7 mouse cellular contexts compared by ENCODE assay signal in the genomic region with DNA sequence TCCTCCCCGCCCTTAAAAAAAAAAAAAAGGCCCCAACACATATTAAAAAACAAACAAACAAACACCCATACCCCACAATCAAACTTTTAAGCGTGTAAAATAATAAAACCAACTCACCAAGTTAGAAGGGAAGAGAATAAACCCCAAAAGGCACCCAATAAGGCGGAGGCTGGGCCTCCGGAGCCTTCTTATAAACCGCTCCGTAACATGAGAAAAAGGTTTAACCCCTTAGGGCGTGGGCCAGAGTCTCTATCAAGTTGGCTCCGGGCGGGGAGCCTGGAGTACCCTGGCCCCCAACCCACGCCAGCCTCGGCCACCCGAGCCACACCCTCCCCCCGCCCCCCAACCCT. TPM values are rescaled to one million over a fixed set of nuclear protein-coding genes. Genes with fewer than 3 reads are reported as not detected.
DNase-seq lines count a peak whose midpoint lies in the region; ATAC-seq lines count a peak whose summit lies in the region.

No protein-coding gene starts in this region.

- peak; percentile 40 for ATAC-seq in neural tube, embryonic 11.5 days (ENCODE audit: insufficient read depth, low FRiP score, low TSS enrichment)
- ATAC-seq in erythroblast, adult 5-6 weeks (replicated peaks; ENCODE audit: low FRiP score, poor library complexity, severe bottlenecking), result peak; percentile 42
- peak; percentile 55 for ATAC-seq in limb, embryonic 12.5 days (ENCODE audit: insufficient number of reproducible peaks, insufficient read depth, low FRiP score, low TSS enrichment, low read depth)
- ATAC-seq in stomach, embryonic 15.5 days (ENCODE audit: insufficient read depth, low FRiP score, low read depth), result no peak

- no peaks in the 10 kb centered on the region for H3K27me3 ChIP-seq in neural tube, embryonic 11.5 days (ENCODE audit: control insufficient read depth, insufficient read depth, low read length)
- H3K27me3 ChIP-seq in limb, embryonic 12.5 days, result peaks cover 34% of the 10 kb centered on the region
- H3K27me3 ChIP-seq in stomach, embryonic 15.5 days (replicated peaks), result no peaks in the 10 kb centered on the region

- no peaks in the 10 kb centered on the region for H3K36me3 ChIP-seq in neural tube, embryonic 11.5 days (ENCODE audit: control insufficient read depth, insufficient read depth, low read length)
- no peaks in the 10 kb centered on the region for H3K36me3 ChIP-seq in limb, embryonic 12.5 days
- H3K36me3 ChIP-seq in stomach, embryonic 15.5 days, result no peaks in the 10 kb centered on the region

- peak overlapping the region; percentile 94 for H3K9ac ChIP-seq in neural tube, embryonic 11.5 days (ENCODE audit: low read length)
- H3K9ac ChIP-seq in limb, embryonic 12.5 days (replicated peaks), result peak overlapping the region; percentile 88
- H3K9ac ChIP-seq in stomach, embryonic 15.5 days, result peak overlapping the region; percentile 76; the same call in 1 of the 2 replicates

- DNase-seq in neural tube, embryonic 11.5 days (ENCODE audit: low spot score), result no peak
- no peak for DNase-seq in neural tube, embryonic 10.5 days (ENCODE audit: extremely low spot score, low spot score)
- no peak for DNase-seq in layer of hippocampus, adult 18-20 months (ENCODE audit: low spot score in 2 of 2)
- DNase-seq in urinary bladder, postnatal 4 days (ENCODE audit: low spot score in 2 of 2), result no peak

- peak overlapping the region; percentile 77 for H3K4me3 ChIP-seq in neural tube, embryonic 11.5 days (ENCODE audit: low read depth, low read length)
- peak overlapping the region; percentile 71 for H3K4me3 ChIP-seq in limb, embryonic 12.5 days (replicated peaks)
- peak overlapping the region; percentile 74 for H3K4me3 ChIP-seq in stomach, embryonic 15.5 days (replicated peaks)

- H3K4me1 ChIP-seq in neural tube, embryonic 11.5 days (ENCODE audit: control insufficient read depth, insufficient read depth, low read length), result peaks cover 12% of the 10 kb centered on the region; the same call in 1 of the 2 replicates
- peaks cover 9% of the 10 kb centered on the region for H3K4me1 ChIP-seq in limb, embryonic 12.5 days (replicated peaks)
- H3K4me1 ChIP-seq in stomach, embryonic 15.5 days, result peaks cover 3% of the 10 kb centered on the region; the same call in 1 of the 2 replicates

- H3K4me2 ChIP-seq in neural tube, embryonic 11.5 days (ENCODE audit: low read depth), result peak overlapping the region; percentile 84
- peak overlapping the region; percentile 95 for H3K4me2 ChIP-seq in limb, embryonic 12.5 days
- peak overlapping the region; percentile 93 for H3K4me2 ChIP-seq in stomach, embryonic 15.5 days

- peak overlapping the region; percentile 92 for H3K27ac ChIP-seq in neural tube, embryonic 11.5 days (ENCODE audit: low read depth, low read length)
- peak overlapping the region; percentile 74 for H3K27ac ChIP-seq in limb, embryonic 12.5 days
- peak overlapping the region; percentile 92 for H3K27ac ChIP-seq in stomach, embryonic 15.5 days

- 0% methylated on average over 10 of the region's 13 CpGs for WGBS in neural tube, embryonic 11.5 days
- 0% methylated on average over 13 of the region's 13 CpGs for WGBS in limb, embryonic 12.5 days
- whole genome bisulfite sequencing in stomach, embryonic 15.5 days, result 0% methylated on average over 13 of the region's 13 CpGs

- no peaks in the 10 kb centered on the region for H3K9me3 ChIP-seq in neural tube, embryonic 11.5 days (ENCODE audit: control insufficient read depth, low read length)
- H3K9me3 ChIP-seq in limb, embryonic 12.5 days, result no peaks in the 10 kb centered on the region
- H3K9me3 ChIP-seq in stomach, embryonic 15.5 days, result no peaks in the 10 kb centered on the region

RNA-seq across cellular contexts. Expression of gene Arsg, which starts 0.4 kb away (rescaled TPM):
- 1.9 and 2.3 TPM in 2 replicates for polyA plus RNA-seq in neural tube, embryonic 11.5 days (2014; fragmentation: Nextera tagmentation; extraction: Ambion mirVana)
- total RNA-seq in erythroblast, adult 5-6 weeks (2015; ENCODE audit: low replicate concordance), result 2.3 and 3.1 TPM in 2 replicates
- total RNA-seq in erythroblast, adult 5-6 weeks (2017; ENCODE audit: low replicate concordance), result 1.7 and 7.7 TPM in 2 replicates
- 2.8 and 4.3 TPM in 2 replicates for polyA plus RNA-seq in limb, embryonic 12.5 days (2016; fragmentation: Nextera tagmentation; extraction: Ambion mirVana)
- 3.6 and 3.8 TPM in 2 replicates for polyA plus RNA-seq in stomach, embryonic 15.5 days (2015; fragmentation: Nextera tagmentation; extraction: Ambion mirVana)
- 10 to 100 TPM; 15.1 to 17.4 TPM for total RNA-seq in layer of hippocampus, adult 18-20 months (2021)

RNA-seq across cellular contexts. Expression of gene Slc16a6, which starts 0.6 kb away (rescaled TPM):
- polyA plus RNA-seq in neural tube, embryonic 11.5 days (2014; fragmentation: Nextera tagmentation; extraction: Ambion mirVana), result 3.2 and 3.3 TPM in 2 replicates
- total RNA-seq in erythroblast, adult 5-6 weeks (2015; ENCODE audit: low replicate concordance), result 98.4 and 101 TPM in 2 replicates
- total RNA-seq in erythroblast, adult 5-6 weeks (2017; ENCODE audit: low replicate concordance), result 65.1 and 113 TPM in 2 replicates
- 3.5 and 3.6 TPM in 2 replicates for polyA plus RNA-seq in limb, embryonic 12.5 days (2016; fragmentation: Nextera tagmentation; extraction: Ambion mirVana)
- polyA plus RNA-seq in stomach, embryonic 15.5 days (2015; fragmentation: Nextera tagmentation; extraction: Ambion mirVana), result 10.3 and 12.9 TPM in 2 replicates
- 1 to 10 TPM; 5.9 to 6.1 TPM for total RNA-seq in layer of hippocampus, adult 18-20 months (2021)

RNA-seq across cellular contexts. Expression of gene Amz2, which starts 47.0 kb away (rescaled TPM):
- 45.2 and 46.6 TPM in 2 replicates for polyA plus RNA-seq in neural tube, embryonic 11.5 days (2014; fragmentation: Nextera tagmentation; extraction: Ambion mirVana)
- 16.9 and 38.6 TPM in 2 replicates for total RNA-seq in erythroblast, adult 5-6 weeks (2015; ENCODE audit: low replicate concordance)
- 12.9 and 20.4 TPM in 2 replicates for total RNA-seq in erythroblast, adult 5-6 weeks (2017; ENCODE audit: low replicate concordance)
- polyA plus RNA-seq in limb, embryonic 12.5 days (2016; fragmentation: Nextera tagmentation; extraction: Ambion mirVana), result 43.2 and 46.8 TPM in 2 replicates
- polyA plus RNA-seq in stomach, embryonic 15.5 days (2015; fragmentation: Nextera tagmentation; extraction: Ambion mirVana), result 35.7 and 40.4 TPM in 2 replicates
- 10 to 100 TPM; 56.2 to 56.7 TPM for total RNA-seq in layer of hippocampus, adult 18-20 months (2021)

RNA-seq across cellular contexts. Expression of gene 9930022D16Rik, which starts 59.1 kb away (rescaled TPM):
- not detected in 2 replicates for polyA plus RNA-seq in neural tube, embryonic 11.5 days (2014; fragmentation: Nextera tagmentation; extraction: Ambion mirVana)
- not detected in 2 replicates for total RNA-seq in erythroblast, adult 5-6 weeks (2015; ENCODE audit: low replicate concordance)
- not detected in 2 replicates for total RNA-seq in erythroblast, adult 5-6 weeks (2017; ENCODE audit: low replicate concordance)
- not detected in 2 replicates for polyA plus RNA-seq in limb, embryonic 12.5 days (2016; fragmentation: Nextera tagmentation; extraction: Ambion mirVana)
- polyA plus RNA-seq in stomach, embryonic 15.5 days (2015; fragmentation: Nextera tagmentation; extraction: Ambion mirVana), result not detected in 2 replicates
- not detected for total RNA-seq in layer of hippocampus, adult 18-20 months (2021)
